Mouse (Mus musculus) lung, adult 2 months (tissue): ENCODE results near the gene Scarb1. TPM values are rescaled to one million over a fixed set of nuclear protein-coding genes. Genes with fewer than 3 reads are reported as not detected.

Source experiments
- DNase-seq: peaks from one replicate; pipeline ENCODE4 v3.0.0; 2022
- H3K4me1 ChIP-seq: fragments of 200-500 bp; 2 replicates; pipeline ENCODE4 v1.6.1; 2011; ENCODE audit warnings: low read length; ENCODE audit not compliant: control insufficient read depth, insufficient read depth
- H3K4me3 ChIP-seq: fragments of 200-500 bp; replicated peaks from 2 replicates; pipeline ENCODE3; 2011; ENCODE audit warnings: low read depth, mild to moderate bottlenecking, control low read depth, low read length; ENCODE audit errors: extremely low read depth
- CTCF ChIP-seq: fragments of 200-500 bp; IDR thresholded peaks from 2 replicates; pipeline ENCODE4 v1.5.1; 2011; ENCODE audit warnings: mild to moderate bottlenecking, low read length, control low read depth; ENCODE audit not compliant: insufficient read depth
- POLR2A ChIP-seq: fragments of 200-500 bp; IDR thresholded peaks from 2 replicates; pipeline ENCODE4 v1.6.1; 2011; ENCODE audit warnings: low read depth, mild to moderate bottlenecking, control low read depth, low read length, borderline replicate concordance; ENCODE audit errors: extremely low read depth
- WGBS: fragments of 180-500 bp; shearing (Covaris S2); methylation state at CpG from one replicate; pipeline ENCODE4 v1.1.7; 2018; 5-methylcytosine and 5-hydroxymethylcytosine counted together
- polyA plus RNA-seq: library from polyadenylated mRNA; depleted of rRNA; stranded (reverse); fragments of >200 nt; gene quantifications from 2 replicates; pipeline ENCODE4 v1.2.3, GENCODE M21; 2012

Gene Scarb1
- polyA plus RNA-seq, 1 experiment = 173 TPM

GRCm38 (mm10) chr5:125368156-125368555 is 27.3 kb upstream of the Scarb1 start:
- 67% methylated on average over 5 of the region's 5 CpGs for WGBS
- TF ChIP-seq POLR2A (no peak), CTCF (no peak)
- Histone ChIP-seq H3K4me1 (no peaks in the 10 kb centered on the region), H3K4me3 (no peak overlapping the region)
- no peak for DNase-seq

GRCm38 (mm10) chr5:125364851-125365429 is 24.0 kb upstream of the Scarb1 start:
- Histone ChIP-seq H3K4me1 (no peaks in the 10 kb centered on the region), H3K4me3 (no peak overlapping the region)
- no peak for TF ChIP-seq POLR2A
- no peak for TF ChIP-seq CTCF
- 77% methylated on average over 4 of the region's 4 CpGs for WGBS
- no peak for DNase-seq

GRCm38 (mm10) chr5:125363894-125364293 is 23.0 kb upstream of the Scarb1 start:
- Histone ChIP-seq H3K4me1 (no peaks in the 10 kb centered on the region), H3K4me3 (no peak overlapping the region)
- DNase-seq = no peak
- WGBS = 35% methylated on average over 7 of the region's 7 CpGs
- TF ChIP-seq POLR2A (no peak), CTCF (no peak)

GRCm38 (mm10) chr5:125360981-125361510 is 20.2 kb upstream of the Scarb1 start:
- DNase-seq = no peak
- H3K4me1 ChIP-seq = no peaks in the 10 kb centered on the region
- WGBS = 73% methylated on average over 16 of the region's 16 CpGs
- TF ChIP-seq POLR2A (no peak), CTCF (no peak)
- H3K4me3 ChIP-seq = no peak overlapping the region

GRCm38 (mm10) chr5:125360566-125360965 is 19.7 kb upstream of the Scarb1 start:
- TF ChIP-seq POLR2A = no peak
- TF ChIP-seq CTCF = no peak
- no peak overlapping the region for H3K4me3 ChIP-seq
- H3K4me1 ChIP-seq = no peaks in the 10 kb centered on the region
- no peak for DNase-seq
- WGBS = 65% methylated on average over 9 of the region's 9 CpGs

GRCm38 (mm10) chr5:125358270-125358608 is 17.3 kb upstream of the Scarb1 start:
- no peak for TF ChIP-seq POLR2A
- TF ChIP-seq CTCF = no peak
- Histone ChIP-seq H3K4me1 (no peaks in the 10 kb centered on the region), H3K4me3 (no peak overlapping the region)
- DNase-seq = no peak
- WGBS = 34% methylated on average over 5 of the region's 5 CpGs

- TF ChIP-seq POLR2A (no peak), CTCF (no peak)
- Histone ChIP-seq H3K4me1 (no peaks in the 10 kb centered on the region), H3K4me3 (no peak overlapping the region)
- no peak for DNase-seq
- 68% methylated on average over 12 of the region's 12 CpGs for WGBS
Measured at GRCm38 (mm10) chr5:125357543-125358269, 16.8 kb upstream of the Scarb1 start.

GRCm38 (mm10) chr5:125355650-125356049 is 14.8 kb upstream of the Scarb1 start:
- no peak for TF ChIP-seq POLR2A
- TF ChIP-seq CTCF = no peak
- Histone ChIP-seq H3K4me1 (no peaks in the 10 kb centered on the region), H3K4me3 (no peak overlapping the region)
- WGBS = 48% methylated on average over 7 of the region's 7 CpGs
- no peak for DNase-seq

GRCm38 (mm10) chr5:125354885-125355492 is 14.1 kb upstream of the Scarb1 start:
- no peak for TF ChIP-seq CTCF
- TF ChIP-seq POLR2A = no peak
- 64% methylated on average over 7 of the region's 7 CpGs for WGBS
- H3K4me1 ChIP-seq = no peaks in the 10 kb centered on the region
- no peak overlapping the region for H3K4me3 ChIP-seq
- DNase-seq = no peak

GRCm38 (mm10) chr5:125352781-125353294 is 11.9 kb upstream of the Scarb1 start:
- TF ChIP-seq POLR2A (no peak), CTCF (no peak)
- 93% methylated on average over 5 of the region's 5 CpGs for WGBS
- Histone ChIP-seq H3K4me3 (no peak overlapping the region), H3K4me1 (no peaks in the 10 kb centered on the region)
- DNase-seq = no peak
